ENCODE assay signal across 20 mouse cellular contexts in the genomic region with DNA sequence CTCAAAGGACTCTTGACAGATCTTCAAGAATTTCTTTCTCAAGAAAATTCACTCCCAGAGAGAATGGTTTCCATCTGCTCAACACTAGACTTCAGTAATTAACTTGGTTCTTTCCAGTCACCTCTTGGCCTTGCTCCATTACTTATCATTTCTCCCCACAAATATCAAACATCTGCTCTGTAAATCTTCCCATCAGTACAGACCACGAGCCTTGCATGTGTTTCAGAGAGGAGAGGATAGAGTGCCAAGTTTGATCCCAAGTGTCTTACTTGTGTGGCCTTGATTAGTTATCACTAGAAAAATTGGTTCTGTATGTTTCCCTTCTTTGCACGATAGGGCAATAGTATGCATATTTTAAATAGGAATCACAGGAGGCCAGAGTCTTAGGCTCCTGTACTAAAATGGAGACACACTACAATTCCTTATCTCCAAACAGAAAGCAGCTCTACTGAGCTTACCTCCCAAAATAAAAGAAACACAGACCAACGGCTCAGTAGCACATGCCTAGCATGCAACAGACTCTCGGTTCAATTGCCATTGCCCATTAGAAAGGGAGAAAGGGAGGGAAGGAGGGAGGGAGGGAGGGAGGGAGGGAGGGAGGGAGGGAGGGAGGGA.
DNase-seq lines count a peak whose midpoint lies in the region; ATAC-seq and TF ChIP-seq lines count a peak whose summit lies in the region.
"Had no signal": no experiment of that assay in that cellular context is flagged by ENCODE, and none has a peak within 500 bp of the region (broad histone marks: within the 10 kb centered on the region; RNA-seq: fewer than 3 reads in every experiment).

No protein-coding gene starts in this region.

- TF ChIP-seq CTCF in forebrain, postnatal 0 days (IDR thresholded peaks at IDR 0.05; ENCODE audit: low read depth), result no peak
- no peak for TF ChIP-seq CTCF in lung, adult 2 months (IDR thresholded peaks at IDR 0.05; ENCODE audit: insufficient read depth, low read length)

- no peak for DNase-seq in forebrain, postnatal 0 days
- no peak for DNase-seq in lung, adult 2 months
- DNase-seq in urinary bladder, postnatal 10 days (ENCODE audit: low spot score), result no peak
- DNase-seq: adrenal gland, postnatal 25 days; B cell, adult 2 months; cerebellum, adult 8-10 months; gastrocnemius, postnatal 25 days; spleen, adult 18-20 months; thymus, adult 18-20 months had no signal

- H3K4me3 ChIP-seq in forebrain, embryonic 16.5 days (replicated peaks; ENCODE audit: low read length), result no peak overlapping the region
- H3K4me3 ChIP-seq in forebrain, postnatal 0 days (ENCODE audit: low read depth, low read length), result no peak overlapping the region
- H3K4me3 ChIP-seq in lung, embryonic 16.5 days (ENCODE audit: low read length), result no peak overlapping the region
- no peak overlapping the region for H3K4me3 ChIP-seq in lung, adult 2 months (replicated peaks; ENCODE audit: extremely low read depth, low read depth, low read length)
- H3K4me3 ChIP-seq: embryonic facial prominence, embryonic 15.5 days; hindbrain, embryonic 15.5 days; limb, embryonic 15.5 days; megakaryocyte, embryonic 14.5 days; neural tube, embryonic 12.5 days had no signal

- H3K9ac ChIP-seq in forebrain, embryonic 16.5 days (replicated peaks; ENCODE audit: low read depth, low read length), result no peak overlapping the region
- H3K9ac ChIP-seq in forebrain, postnatal 0 days, result no peak overlapping the region
- H3K9ac ChIP-seq in lung, embryonic 16.5 days (ENCODE audit: low read length), result no peak overlapping the region
- H3K9ac ChIP-seq: embryonic facial prominence, embryonic 15.5 days; hindbrain, embryonic 15.5 days; limb, embryonic 15.5 days; neural tube, embryonic 12.5 days had no signal

- ATAC-seq in forebrain, embryonic 16.5 days, result no peak
- ATAC-seq in forebrain, postnatal 0 days, result no peak
- peak; percentile 59 for ATAC-seq in lung, embryonic 16.5 days (ENCODE audit: low read depth)
- peak; percentile 41 for ATAC-seq in erythroid progenitor cell, adult 5-6 weeks (replicated peaks; ENCODE audit: low FRiP score, poor library complexity, severe bottlenecking)
- ATAC-seq in megakaryocyte progenitor cell, adult 5-6 weeks (replicated peaks; ENCODE audit: poor library complexity), result peak; percentile 85
- ATAC-seq: intestine, postnatal 0 days; Patski had no signal

- H3K27ac ChIP-seq in forebrain, embryonic 16.5 days (ENCODE audit: low read length), result peak overlapping the region; percentile 7
- no peak overlapping the region for H3K27ac ChIP-seq in forebrain, postnatal 0 days (ENCODE audit: low read depth, low read length)
- no peak overlapping the region for H3K27ac ChIP-seq in lung, embryonic 16.5 days (ENCODE audit: low read length)
- H3K27ac ChIP-seq: embryonic facial prominence, embryonic 15.5 days; hindbrain, embryonic 15.5 days; limb, embryonic 15.5 days; neural tube, embryonic 12.5 days had no signal

- H3K9me3 ChIP-seq in forebrain, embryonic 16.5 days (ENCODE audit: control insufficient read depth, low read length), result no peaks in the 10 kb centered on the region
- H3K9me3 ChIP-seq in forebrain, postnatal 0 days (ENCODE audit: low read length), result no peaks in the 10 kb centered on the region
- no peaks in the 10 kb centered on the region for H3K9me3 ChIP-seq in lung, embryonic 16.5 days (ENCODE audit: control insufficient read depth, low read length)
- H3K9me3 ChIP-seq: embryonic facial prominence, embryonic 15.5 days; hindbrain, embryonic 15.5 days; limb, embryonic 15.5 days; megakaryocyte, embryonic 14.5 days; neural tube, embryonic 12.5 days had no signal

- H3K4me2 ChIP-seq in forebrain, embryonic 16.5 days (ENCODE audit: low read length), result no peak overlapping the region
- no peak overlapping the region for H3K4me2 ChIP-seq in forebrain, postnatal 0 days (ENCODE audit: low read depth)
- H3K4me2 ChIP-seq in lung, embryonic 16.5 days (ENCODE audit: low read depth, low read length), result no peak overlapping the region
- H3K4me2 ChIP-seq: embryonic facial prominence, embryonic 15.5 days; hindbrain, embryonic 15.5 days; limb, embryonic 15.5 days; neural tube, embryonic 12.5 days had no signal

- no peak for TF ChIP-seq POLR2A in lung, adult 2 months (IDR thresholded peaks at IDR 0.05; ENCODE audit: borderline replicate concordance, extremely low read depth, low read depth, low read length)

- no peaks in the 10 kb centered on the region for H3K27me3 ChIP-seq in forebrain, embryonic 16.5 days (replicated peaks; ENCODE audit: control insufficient read depth, insufficient read depth, low read length)
- no peaks in the 10 kb centered on the region for H3K27me3 ChIP-seq in forebrain, postnatal 0 days (ENCODE audit: insufficient read depth, low read length)
- no peaks in the 10 kb centered on the region for H3K27me3 ChIP-seq in lung, embryonic 16.5 days (ENCODE audit: control insufficient read depth, insufficient read depth, low read depth, low read length)
- H3K27me3 ChIP-seq: embryonic facial prominence, embryonic 15.5 days; hindbrain, embryonic 15.5 days; limb, embryonic 15.5 days; megakaryocyte, embryonic 14.5 days; neural tube, embryonic 12.5 days had no signal

- H3K36me3 ChIP-seq in forebrain, embryonic 16.5 days (ENCODE audit: control insufficient read depth, insufficient read depth), result no peaks in the 10 kb centered on the region
- H3K36me3 ChIP-seq in forebrain, postnatal 0 days (ENCODE audit: insufficient read depth), result no peaks in the 10 kb centered on the region
- no peaks in the 10 kb centered on the region for H3K36me3 ChIP-seq in lung, embryonic 16.5 days (ENCODE audit: control insufficient read depth, insufficient read depth, low read length)
- H3K36me3 ChIP-seq: embryonic facial prominence, embryonic 15.5 days; hindbrain, embryonic 15.5 days; limb, embryonic 15.5 days; neural tube, embryonic 12.5 days had no signal

- H3K4me1 ChIP-seq in forebrain, embryonic 16.5 days (replicated peaks; ENCODE audit: control insufficient read depth, insufficient read depth, low read length), result 0 out of 2 replicates have a peak, but pooled peaks cover 3% of the 10 kb centered on the region
- peaks cover 4% of the 10 kb centered on the region; the same call in 1 of the 2 replicates for H3K4me1 ChIP-seq in forebrain, postnatal 0 days (ENCODE audit: insufficient read depth)
- no peaks in the 10 kb centered on the region for H3K4me1 ChIP-seq in lung, embryonic 16.5 days (replicated peaks; ENCODE audit: control insufficient read depth, insufficient read depth, low read length)
- H3K4me1 ChIP-seq in lung, adult 2 months (ENCODE audit: control insufficient read depth, insufficient read depth, low read length), result no peaks in the 10 kb centered on the region
- H3K4me1 ChIP-seq: embryonic facial prominence, embryonic 15.5 days; limb, embryonic 15.5 days; megakaryocyte, embryonic 14.5 days had no signal

- WGBS in forebrain, embryonic 16.5 days, result 46% methylated on average over 4 of the region's 4 CpGs
- 50% methylated on average over 4 of the region's 4 CpGs for WGBS in forebrain, postnatal 0 days
- WGBS in lung, embryonic 16.5 days, result 53% methylated on average over 4 of the region's 4 CpGs
- 65% methylated on average over 4 of the region's 4 CpGs for WGBS in lung, adult 2 months

Comparison
In these comparisons a context has a peak if more than half of its experiments do, and no peak if none do; other contexts are left out.
1. ATAC-seq: peak in lung, embryonic 16.5 days (single experiment), erythroid progenitor cell, adult 5-6 weeks (single experiment) and megakaryocyte progenitor cell, adult 5-6 weeks (single experiment); none in forebrain, embryonic 16.5 days (single experiment) and forebrain, postnatal 0 days (single experiment).